Mouse (Mus musculus): ENCODE results near the gene Gm11492. TPM values are rescaled to one million over a fixed set of nuclear protein-coding genes. Genes with fewer than 3 reads are reported as not detected.

Gene Gm11492
- not detected for total RNA-seq (2021)
- 0.04 TPM in 1 of 2 replicates, not detected in the other for polyA plus RNA-seq (2012; rRNA removed)
- long read RNA-seq = 0 reads

DNA sequence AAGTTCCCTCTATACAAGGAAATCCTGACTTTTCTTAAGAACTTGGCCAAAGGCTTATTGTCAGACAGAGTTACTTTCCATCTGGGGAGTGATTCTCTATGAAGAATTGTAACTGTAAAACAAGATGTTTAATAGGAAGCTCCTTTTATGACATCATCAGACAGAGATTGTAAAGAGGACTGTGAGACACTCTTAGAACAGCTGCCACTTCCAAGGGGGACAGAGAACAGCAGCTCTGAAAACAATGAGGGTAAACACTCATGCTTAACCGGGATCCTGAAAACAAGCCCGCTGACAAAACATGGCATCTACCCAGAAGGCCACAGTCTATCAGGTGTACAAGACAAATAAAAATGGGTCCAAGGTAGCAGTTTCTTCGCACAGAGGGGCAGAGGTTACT lies at the start of gene Gm11492:
Gene Gm11492 (plus strand): TSS at position 153 of the 400 bp plus-strand sequence.
- no peaks in the 10 kb centered on the region for H3K79me2 ChIP-seq (replicated peaks; ENCODE audit: control insufficient read depth, insufficient read depth, low read length)
- H3K27ac ChIP-seq = peak within 1 kb of the TSS; percentile 81
- H3K36me3 ChIP-seq (ENCODE audit: control insufficient read depth, insufficient read depth, low read length) = peaks cover 2% of the 10 kb centered on the region; the same call in 1 of the 2 replicates
- H3K4me3 ChIP-seq = no peak within 1 kb of the TSS
- 47% methylated on average over 3 of the region's 3 CpGs for WGBS
- peak; percentile 23; the same call in 1 of the 2 replicates for TF ChIP-seq POLR2A (IDR thresholded peaks at IDR 0.05; ENCODE audit: insufficient read depth, low read depth, low read length)
- TF ChIP-seq CTCF (IDR thresholded peaks at IDR 0.05) = no peak
- no peak within 1 kb of the TSS for H3K9ac ChIP-seq (ENCODE audit: low read depth, low read length)
- no peak for DNase-seq
- intact Hi-C loops (cut with DNase I) = no loop called here
- H3K27me3 ChIP-seq (ENCODE audit: control insufficient read depth, insufficient read depth, low read length) = no peaks in the 10 kb centered on the region
- peaks cover 22% of the 10 kb centered on the region for H3K4me1 ChIP-seq (ENCODE audit: control insufficient read depth, insufficient read depth, low read length)

GRCm38 (mm10) chr11:87519260-87519659 lies 47.2 kb upstream of the Gm11492 start:
- Histone ChIP-seq H3K79me2 (replicated peaks; ENCODE audit: control insufficient read depth, insufficient read depth, low read length) (no peaks in the 10 kb centered on the region), H3K4me1 (ENCODE audit: control insufficient read depth, insufficient read depth, low read length) (no peaks in the 10 kb centered on the region; the same call in 1 of the 2 replicates), H3K4me3 (no peak overlapping the region), H3K27me3 (ENCODE audit: control insufficient read depth, insufficient read depth, low read length) (no peaks in the 10 kb centered on the region), H3K36me3 (ENCODE audit: control insufficient read depth, insufficient read depth, low read length) (no peaks in the 10 kb centered on the region), H3K27ac (no peak overlapping the region), H3K9ac (ENCODE audit: low read depth, low read length) (no peak overlapping the region)
- DNase-seq = peak in 1 of 2 experiments; percentile 11
- intact Hi-C loops (cut with DNase I) = loop anchor here (1.0 kb wide), 1 partner anchor 305 kb away; no protein-coding TSS in a partner anchor
- WGBS = 9% methylated on average over 2 of the region's 2 CpGs
- TF ChIP-seq EP300 (IDR thresholded peaks at IDR 0.05; ENCODE audit: insufficient read depth, low read depth, low read length) (no peak), CTCF (IDR thresholded peaks at IDR 0.05) (peak; percentile 82)

DNA sequence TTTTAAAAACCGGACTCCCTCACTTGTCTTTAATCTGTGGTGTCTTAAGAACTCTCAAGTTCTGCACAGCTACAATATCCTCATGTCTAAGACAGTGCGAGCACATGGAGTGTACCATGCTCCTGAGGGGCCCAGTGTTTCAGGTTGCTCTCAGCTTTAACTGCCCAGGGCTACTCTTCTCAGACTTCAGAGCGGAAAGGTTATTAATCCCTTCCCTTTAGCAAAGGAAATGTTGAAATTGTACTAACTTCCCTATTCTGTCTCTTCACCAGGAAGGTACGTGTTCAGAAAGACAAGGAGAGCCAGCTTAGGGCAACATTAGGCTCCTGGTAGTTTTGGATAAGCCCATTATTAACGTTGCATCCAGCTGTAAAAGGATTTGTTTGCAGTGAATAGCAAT lies 43.0 kb upstream of the Gm11492 start:
- no peak overlapping the region for H3K27ac ChIP-seq
- no peak overlapping the region for H3K9ac ChIP-seq (ENCODE audit: low read depth, low read length)
- no peaks in the 10 kb centered on the region for H3K36me3 ChIP-seq (ENCODE audit: control insufficient read depth, insufficient read depth, low read length)
- intact Hi-C loops (cut with DNase I) = loop anchor here (5.0 kb wide), 1 partner anchor 54 kb away; no protein-coding TSS in a partner anchor
- TF ChIP-seq POLR2A (IDR thresholded peaks at IDR 0.05; ENCODE audit: insufficient read depth, low read depth, low read length) (no peak), EP300 (IDR thresholded peaks at IDR 0.05; ENCODE audit: insufficient read depth, low read depth, low read length) (no peak), CTCF (IDR thresholded peaks at IDR 0.05) (no peak)
- H3K79me2 ChIP-seq (replicated peaks; ENCODE audit: control insufficient read depth, insufficient read depth, low read length) = no peaks in the 10 kb centered on the region
- whole genome bisulfite sequencing = 77% methylated on average over 5 of the region's 5 CpGs
- no peaks in the 10 kb centered on the region; the same call in 1 of the 2 replicates for H3K4me1 ChIP-seq (ENCODE audit: control insufficient read depth, insufficient read depth, low read length)
- H3K27me3 ChIP-seq (ENCODE audit: control insufficient read depth, insufficient read depth, low read length) = no peaks in the 10 kb centered on the region
- H3K4me3 ChIP-seq = no peak overlapping the region
- no peak for DNase-seq

- Histone ChIP-seq H3K4me1 (ENCODE audit: control insufficient read depth, insufficient read depth, low read length) (no peaks in the 10 kb centered on the region; the same call in 1 of the 2 replicates), H3K4me3 (no peak overlapping the region), H3K9ac (ENCODE audit: low read depth, low read length) (no peak overlapping the region), H3K27ac (no peak overlapping the region), H3K79me2 (replicated peaks; ENCODE audit: control insufficient read depth, insufficient read depth, low read length) (no peaks in the 10 kb centered on the region), H3K27me3 (ENCODE audit: control insufficient read depth, insufficient read depth, low read length) (no peaks in the 10 kb centered on the region), H3K36me3 (ENCODE audit: control insufficient read depth, insufficient read depth, low read length) (no peaks in the 10 kb centered on the region)
- intact Hi-C loops (cut with DNase I) = loop anchor here (5.0 kb wide), 1 partner anchor 53 kb away; no protein-coding TSS in a partner anchor
- TF ChIP-seq EP300 (IDR thresholded peaks at IDR 0.05; ENCODE audit: insufficient read depth, low read depth, low read length) = no peak
- no peak for TF ChIP-seq POLR2A (IDR thresholded peaks at IDR 0.05; ENCODE audit: insufficient read depth, low read depth, low read length)
- no peak for TF ChIP-seq CTCF (IDR thresholded peaks at IDR 0.05)
- no peak for DNase-seq
These were observed 42.5 kb upstream of the Gm11492 start for GRCm38 (mm10) chr11:87523967-87524366.

- Histone ChIP-seq H3K36me3 (ENCODE audit: control insufficient read depth, insufficient read depth, low read length) (no peaks in the 10 kb centered on the region), H3K9ac (ENCODE audit: low read depth, low read length) (no peak overlapping the region), H3K4me3 (no peak overlapping the region), H3K4me1 (ENCODE audit: control insufficient read depth, insufficient read depth, low read length) (no peaks in the 10 kb centered on the region; the same call in 1 of the 2 replicates), H3K27me3 (ENCODE audit: control insufficient read depth, insufficient read depth, low read length) (no peaks in the 10 kb centered on the region), H3K27ac (no peak overlapping the region), H3K79me2 (replicated peaks; ENCODE audit: control insufficient read depth, insufficient read depth, low read length) (no peaks in the 10 kb centered on the region)
- intact Hi-C loops (cut with DNase I) = loop anchor here (5.0 kb wide), 1 partner anchor 53 kb away; no protein-coding TSS in a partner anchor
- no peak for DNase-seq
- no peak for TF ChIP-seq POLR2A (IDR thresholded peaks at IDR 0.05; ENCODE audit: insufficient read depth, low read depth, low read length)
- no peak for TF ChIP-seq EP300 (IDR thresholded peaks at IDR 0.05; ENCODE audit: insufficient read depth, low read depth, low read length)
- no peak for TF ChIP-seq CTCF (IDR thresholded peaks at IDR 0.05)
These were observed 41.7 kb upstream of the Gm11492 start for GRCm38 (mm10) chr11:87524780-87525179.

DNA sequence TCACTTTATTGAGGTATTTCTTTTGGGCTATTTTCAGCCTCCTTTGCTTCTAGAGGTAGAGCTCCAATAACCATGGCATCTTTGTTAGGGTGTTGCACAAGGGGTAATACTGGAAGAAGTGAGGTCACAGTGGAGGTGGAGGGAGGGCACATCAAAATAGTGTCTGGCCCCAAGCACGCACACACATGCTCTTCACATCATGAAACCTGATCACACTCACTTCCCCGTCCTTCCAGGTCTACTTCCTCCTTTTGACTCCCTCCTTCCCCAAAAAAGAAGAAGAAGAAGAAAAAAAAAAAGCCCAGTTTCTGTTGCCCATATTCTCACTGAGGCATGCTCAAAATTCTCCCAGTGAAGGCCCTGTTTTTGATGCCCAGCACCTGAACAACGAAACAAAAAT lies 39.1 kb upstream of the Gm11492 start:
- no peaks in the 10 kb centered on the region for H3K36me3 ChIP-seq (ENCODE audit: control insufficient read depth, insufficient read depth, low read length)
- no peak overlapping the region for H3K4me3 ChIP-seq
- DNase-seq = no peak
- intact Hi-C loops (cut with DNase I) = no loop called here
- H3K9ac ChIP-seq (ENCODE audit: low read depth, low read length) = no peak overlapping the region
- no peaks in the 10 kb centered on the region for H3K27me3 ChIP-seq (ENCODE audit: control insufficient read depth, insufficient read depth, low read length)
- no peak overlapping the region for H3K27ac ChIP-seq
- 74% methylated on average over 3 of the region's 3 CpGs for WGBS
- no peaks in the 10 kb centered on the region; the same call in 1 of the 2 replicates for H3K4me1 ChIP-seq (ENCODE audit: control insufficient read depth, insufficient read depth, low read length)
- no peaks in the 10 kb centered on the region for H3K79me2 ChIP-seq (replicated peaks; ENCODE audit: control insufficient read depth, insufficient read depth, low read length)
- no peak for TF ChIP-seq POLR2A (IDR thresholded peaks at IDR 0.05; ENCODE audit: insufficient read depth, low read depth, low read length)
- no peak for TF ChIP-seq CTCF (IDR thresholded peaks at IDR 0.05)
- no peak for TF ChIP-seq EP300 (IDR thresholded peaks at IDR 0.05; ENCODE audit: insufficient read depth, low read depth, low read length)

All from heart, adult 2 months (tissue).